18 mouse cellular contexts compared by ENCODE assay signal in genomic region chr8:127271186-127271585, GRCm38 (mm10).
"Had no signal": no experiment of that assay in that cellular context is flagged by ENCODE, and none has a peak within 500 bp of the region (broad histone marks: within the 10 kb centered on the region; RNA-seq: fewer than 3 reads in every experiment).

No protein-coding gene starts in this region.

- H3K36me3 ChIP-seq: midbrain, embryonic 10.5 days; midbrain, embryonic 12.5 days; neural tube, embryonic 13.5 days; neural tube, embryonic 15.5 days had no signal

- DNase-seq: lung, embryonic 14.5 days; lung, postnatal 10 days; lung, postnatal 4 days; midbrain, embryonic 14.5 days; retina, postnatal 1 day; right cerebral cortex, adult 18-20 months; right cerebral cortex, postnatal 25 days; right cerebral cortex, postnatal 4 days; spleen, adult 18-20 months; thymus, adult 18-20 months; thymus, postnatal 14 days; thymus, postnatal 36 days had no signal

- H3K27ac ChIP-seq: midbrain, embryonic 10.5 days; midbrain, embryonic 12.5 days; neural tube, embryonic 13.5 days; neural tube, embryonic 15.5 days had no signal

- H3K4me3 ChIP-seq: midbrain, embryonic 10.5 days; midbrain, embryonic 12.5 days; myocyte; neural tube, embryonic 13.5 days; neural tube, embryonic 15.5 days had no signal

- H3K9ac ChIP-seq: lung, embryonic 14.5 days; midbrain, embryonic 12.5 days; neural tube, embryonic 13.5 days; neural tube, embryonic 15.5 days had no signal

- H3K27me3 ChIP-seq: neural tube, embryonic 15.5 days had no signal

- H3K4me2 ChIP-seq: lung, embryonic 14.5 days; midbrain, embryonic 12.5 days; neural tube, embryonic 13.5 days; neural tube, embryonic 15.5 days had no signal

- ATAC-seq: midbrain, embryonic 16.5 days had no signal

- H3K9me3 ChIP-seq: midbrain, embryonic 10.5 days; midbrain, embryonic 12.5 days; neural tube, embryonic 13.5 days; neural tube, embryonic 15.5 days had no signal
